Mouse (Mus musculus): ENCODE measurements around the gene Nup50. TPM values are rescaled to one million over a fixed set of nuclear protein-coding genes. Genes with fewer than 3 reads are reported as not detected.

The Nup50 gene
- polyA plus RNA-seq, 1 experiment, result 17.7 TPM

DNA sequence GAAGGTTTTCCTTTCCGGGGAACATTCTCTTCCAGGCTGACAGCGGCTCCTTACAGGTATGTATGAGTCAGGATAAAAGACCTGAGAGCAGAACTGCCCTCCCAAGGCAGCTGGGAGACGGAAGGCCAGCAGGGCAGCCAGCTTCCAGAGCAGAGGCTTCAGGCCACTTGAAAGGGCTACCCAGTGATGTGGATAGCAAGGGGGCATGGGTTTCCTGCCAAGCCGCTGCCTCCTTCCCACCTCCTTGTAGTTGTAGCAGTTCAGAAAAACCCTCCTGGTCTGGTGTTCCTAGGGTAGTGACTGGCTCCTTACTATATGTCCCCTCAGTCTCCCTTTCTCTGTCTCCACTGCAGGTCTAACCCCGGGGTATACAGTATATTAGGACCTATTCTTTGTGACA lies 21.1 kb downstream of the Nup50 start:
- Histone ChIP-seq H3K27me3 (ENCODE audit: control insufficient read depth, insufficient read depth, low read length) (no peaks in the 10 kb centered on the region), H3K4me1 (replicated peaks; ENCODE audit: control insufficient read depth, insufficient read depth, low read length) (no peaks in the 10 kb centered on the region), H3K4me3 (ENCODE audit: control insufficient read depth, insufficient read depth, low read length) (no peak overlapping the region), H3K36me3 (ENCODE audit: control insufficient read depth, insufficient read depth, low read length) (peaks cover 24% of the 10 kb centered on the region), H3K27ac (ENCODE audit: control insufficient read depth, insufficient read depth, low read length) (no peak overlapping the region)
- DNase-seq, result no peak
- TF ChIP-seq CTCF (IDR thresholded peaks at IDR 0.05; ENCODE audit: borderline replicate concordance, control insufficient read depth, extremely low read depth, insufficient read depth, low read length, poor library complexity) (no peak), POLR2A (IDR thresholded peaks at IDR 0.05; ENCODE audit: control insufficient read depth, extremely low read depth, insufficient read depth, low read length, poor library complexity) (no peak)
- 94% methylated on average over 5 of the region's 5 CpGs for WGBS

DNA sequence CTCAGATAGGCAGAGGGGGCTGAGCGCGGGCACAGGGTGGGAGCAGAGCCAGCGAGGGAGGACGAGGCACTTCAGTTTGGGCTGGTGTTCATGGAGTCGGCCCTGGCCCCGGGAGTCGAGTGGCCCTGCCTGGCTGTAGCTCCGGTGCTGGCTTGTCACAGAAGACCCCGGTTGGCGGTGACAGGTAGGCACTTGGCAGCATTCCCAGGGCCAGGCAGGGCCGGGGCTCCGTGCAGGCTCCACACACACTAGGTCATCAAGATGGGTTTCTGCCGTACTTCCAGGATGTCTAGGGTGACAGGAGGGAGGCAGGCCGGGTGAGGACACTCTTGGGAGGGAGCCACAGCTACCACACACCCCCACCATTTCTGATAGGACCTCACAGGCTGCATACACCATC lies 25.8 kb downstream of the Nup50 start:
- Histone ChIP-seq H3K4me1 (replicated peaks; ENCODE audit: control insufficient read depth, insufficient read depth, low read length) (no peaks in the 10 kb centered on the region), H3K36me3 (ENCODE audit: control insufficient read depth, insufficient read depth, low read length) (no peaks in the 10 kb centered on the region), H3K4me3 (ENCODE audit: control insufficient read depth, insufficient read depth, low read length) (no peak overlapping the region), H3K27me3 (ENCODE audit: control insufficient read depth, insufficient read depth, low read length) (no peaks in the 10 kb centered on the region), H3K27ac (ENCODE audit: control insufficient read depth, insufficient read depth, low read length) (no peak overlapping the region)
- TF ChIP-seq POLR2A (IDR thresholded peaks at IDR 0.05; ENCODE audit: control insufficient read depth, extremely low read depth, insufficient read depth, low read length, poor library complexity) (no peak), CTCF (IDR thresholded peaks at IDR 0.05; ENCODE audit: borderline replicate concordance, control insufficient read depth, extremely low read depth, insufficient read depth, low read length, poor library complexity) (no peak)
- DNase-seq, result no peak
- 95% methylated on average over 14 of the region's 14 CpGs for WGBS

- Histone ChIP-seq H3K27ac (ENCODE audit: control insufficient read depth, insufficient read depth, low read length) (no peak overlapping the region), H3K36me3 (ENCODE audit: control insufficient read depth, insufficient read depth, low read length) (no peaks in the 10 kb centered on the region), H3K4me1 (replicated peaks; ENCODE audit: control insufficient read depth, insufficient read depth, low read length) (no peaks in the 10 kb centered on the region), H3K27me3 (ENCODE audit: control insufficient read depth, insufficient read depth, low read length) (no peaks in the 10 kb centered on the region), H3K4me3 (ENCODE audit: control insufficient read depth, insufficient read depth, low read length) (no peak overlapping the region)
- WGBS, result 95% methylated on average over 4 of the region's 4 CpGs
- TF ChIP-seq POLR2A (IDR thresholded peaks at IDR 0.05; ENCODE audit: control insufficient read depth, extremely low read depth, insufficient read depth, low read length, poor library complexity) (no peak), CTCF (IDR thresholded peaks at IDR 0.05; ENCODE audit: borderline replicate concordance, control insufficient read depth, extremely low read depth, insufficient read depth, low read length, poor library complexity) (no peak)
- no peak for DNase-seq
Measured at GRCm38 (mm10) chr15:84950053-84950452, 26.8 kb downstream of the Nup50 start.

DNA sequence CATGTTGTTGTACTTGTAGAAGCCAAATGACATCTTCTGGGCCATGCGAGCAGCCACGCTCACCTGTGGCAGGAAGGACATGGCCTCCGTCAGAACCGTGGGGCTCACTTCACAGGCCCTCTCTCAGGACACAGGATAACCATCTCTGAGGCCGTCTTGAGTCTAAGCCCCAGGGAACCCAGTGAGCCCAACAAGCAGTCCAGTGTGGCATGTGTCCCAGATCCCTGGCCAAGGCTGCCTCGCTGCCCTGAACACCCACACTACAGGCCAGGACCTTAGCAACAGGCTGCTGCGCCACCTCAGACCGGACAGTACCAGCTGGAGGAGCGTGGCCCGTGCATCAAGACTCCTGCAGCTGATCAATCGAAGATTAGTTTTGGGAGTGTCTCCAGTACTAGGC lies 30.0 kb downstream of the Nup50 start:
- no peak for TF ChIP-seq POLR2A (IDR thresholded peaks at IDR 0.05; ENCODE audit: control insufficient read depth, extremely low read depth, insufficient read depth, low read length, poor library complexity)
- TF ChIP-seq CTCF (IDR thresholded peaks at IDR 0.05; ENCODE audit: borderline replicate concordance, control insufficient read depth, extremely low read depth, insufficient read depth, low read length, poor library complexity), result no peak
- WGBS, result 97% methylated on average over 11 of the region's 11 CpGs
- no peaks in the 10 kb centered on the region for H3K27me3 ChIP-seq (ENCODE audit: control insufficient read depth, insufficient read depth, low read length)
- no peaks in the 10 kb centered on the region for H3K36me3 ChIP-seq (ENCODE audit: control insufficient read depth, insufficient read depth, low read length)
- H3K27ac ChIP-seq (ENCODE audit: control insufficient read depth, insufficient read depth, low read length), result no peak overlapping the region
- DNase-seq, result no peak
- H3K4me1 ChIP-seq (replicated peaks; ENCODE audit: control insufficient read depth, insufficient read depth, low read length), result no peaks in the 10 kb centered on the region
- H3K4me3 ChIP-seq (ENCODE audit: control insufficient read depth, insufficient read depth, low read length), result no peak overlapping the region

DNA sequence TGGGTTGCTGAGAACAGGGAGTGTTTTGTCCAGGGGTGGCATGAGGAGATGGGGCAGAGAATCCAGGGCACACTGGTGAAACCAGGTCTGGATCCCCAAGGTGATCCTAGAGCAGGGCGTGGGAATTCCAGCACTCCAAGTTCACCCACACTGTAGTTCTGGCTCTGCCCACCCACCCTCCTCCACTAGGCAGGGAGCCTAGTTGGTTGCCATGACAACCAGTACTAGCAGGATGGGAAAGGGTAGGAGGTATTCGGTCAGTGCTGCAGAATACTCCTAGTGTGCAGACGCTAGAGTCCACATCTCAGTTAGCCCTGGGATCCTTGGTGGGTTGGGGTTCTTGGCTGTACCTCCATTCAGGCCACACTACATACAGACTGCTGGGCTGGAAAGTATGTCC lies 34.6 kb downstream of the Nup50 start:
- Histone ChIP-seq H3K27ac (ENCODE audit: control insufficient read depth, insufficient read depth, low read length) (no peak overlapping the region), H3K4me3 (ENCODE audit: control insufficient read depth, insufficient read depth, low read length) (no peak overlapping the region), H3K27me3 (ENCODE audit: control insufficient read depth, insufficient read depth, low read length) (no peaks in the 10 kb centered on the region), H3K36me3 (ENCODE audit: control insufficient read depth, insufficient read depth, low read length) (no peaks in the 10 kb centered on the region), H3K4me1 (replicated peaks; ENCODE audit: control insufficient read depth, insufficient read depth, low read length) (no peaks in the 10 kb centered on the region)
- WGBS, result 96% methylated on average over 3 of the region's 3 CpGs
- no peak for TF ChIP-seq POLR2A (IDR thresholded peaks at IDR 0.05; ENCODE audit: control insufficient read depth, extremely low read depth, insufficient read depth, low read length, poor library complexity)
- no peak for TF ChIP-seq CTCF (IDR thresholded peaks at IDR 0.05; ENCODE audit: borderline replicate concordance, control insufficient read depth, extremely low read depth, insufficient read depth, low read length, poor library complexity)
- DNase-seq, result no peak

DNA sequence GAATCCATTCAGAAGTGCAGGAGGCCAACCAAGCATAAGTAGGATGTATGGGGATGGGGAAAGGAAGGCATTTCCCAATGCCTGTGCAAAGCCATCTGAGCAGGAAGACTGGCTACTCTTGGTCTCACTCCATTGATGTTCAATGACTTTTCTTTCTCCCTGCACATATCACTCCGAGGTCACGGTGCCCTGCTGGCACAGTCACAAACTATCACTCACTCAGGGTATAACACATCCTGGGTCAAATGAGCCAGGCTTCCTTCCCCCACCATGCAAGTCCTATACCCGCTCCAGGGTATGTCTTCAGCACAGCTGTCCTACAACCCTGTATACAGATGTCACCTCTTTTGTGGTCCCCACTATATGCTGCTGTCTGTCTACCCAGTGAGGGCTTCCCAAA lies 35.1 kb downstream of the Nup50 start:
- WGBS, result 91% methylated on average over 3 of the region's 3 CpGs
- DNase-seq, result no peak
- Histone ChIP-seq H3K4me1 (replicated peaks; ENCODE audit: control insufficient read depth, insufficient read depth, low read length) (no peaks in the 10 kb centered on the region), H3K27ac (ENCODE audit: control insufficient read depth, insufficient read depth, low read length) (no peak overlapping the region), H3K36me3 (ENCODE audit: control insufficient read depth, insufficient read depth, low read length) (no peaks in the 10 kb centered on the region), H3K4me3 (ENCODE audit: control insufficient read depth, insufficient read depth, low read length) (no peak overlapping the region), H3K27me3 (ENCODE audit: control insufficient read depth, insufficient read depth, low read length) (no peaks in the 10 kb centered on the region)
- no peak for TF ChIP-seq CTCF (IDR thresholded peaks at IDR 0.05; ENCODE audit: borderline replicate concordance, control insufficient read depth, extremely low read depth, insufficient read depth, low read length, poor library complexity)
- no peak for TF ChIP-seq POLR2A (IDR thresholded peaks at IDR 0.05; ENCODE audit: control insufficient read depth, extremely low read depth, insufficient read depth, low read length, poor library complexity)

DNA sequence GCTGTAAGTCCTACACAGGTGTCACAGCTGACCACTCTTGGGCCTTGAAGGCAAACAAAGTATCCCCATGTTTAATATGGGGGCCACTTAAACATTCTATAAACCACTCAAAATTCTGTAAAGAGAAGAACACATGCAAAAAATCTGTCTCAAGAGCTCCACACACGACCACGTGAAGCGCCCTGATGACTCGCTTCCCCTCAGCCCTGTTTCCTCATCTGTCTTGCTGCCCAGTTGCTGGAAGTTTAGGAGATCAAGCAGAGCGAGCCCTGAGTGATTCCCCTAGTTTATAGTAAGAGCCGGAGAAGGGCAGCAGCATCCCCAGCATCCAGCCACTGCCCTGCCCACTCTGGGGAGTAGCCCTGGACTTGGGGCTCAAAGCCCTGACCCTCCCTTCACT lies 36.7 kb downstream of the Nup50 start:
- no peaks in the 10 kb centered on the region for H3K27me3 ChIP-seq (ENCODE audit: control insufficient read depth, insufficient read depth, low read length)
- H3K27ac ChIP-seq (ENCODE audit: control insufficient read depth, insufficient read depth, low read length), result no peak overlapping the region
- WGBS, result 88% methylated on average over 6 of the region's 6 CpGs
- H3K4me1 ChIP-seq (replicated peaks; ENCODE audit: control insufficient read depth, insufficient read depth, low read length), result peaks cover 3% of the 10 kb centered on the region
- TF ChIP-seq CTCF (IDR thresholded peaks at IDR 0.05; ENCODE audit: borderline replicate concordance, control insufficient read depth, extremely low read depth, insufficient read depth, low read length, poor library complexity) (no peak), POLR2A (IDR thresholded peaks at IDR 0.05; ENCODE audit: control insufficient read depth, extremely low read depth, insufficient read depth, low read length, poor library complexity) (no peak)
- H3K4me3 ChIP-seq (ENCODE audit: control insufficient read depth, insufficient read depth, low read length), result no peak overlapping the region
- no peak for DNase-seq
- no peaks in the 10 kb centered on the region for H3K36me3 ChIP-seq (ENCODE audit: control insufficient read depth, insufficient read depth, low read length)
